Mouse (Mus musculus): ENCODE data around the gene Uso1. TPM values are rescaled to one million over a fixed set of nuclear protein-coding genes. Genes with fewer than 3 reads are reported as not detected.

The Uso1 gene
- polyA plus RNA-seq, 1 experiment from 2014 or later, result 36.6 TPM

GRCm38 (mm10) chr5:92110818-92111355 lies 26.9 kb upstream of the Uso1 start:
- no peak overlapping the region for H3K4me3 ChIP-seq
- H3K36me3 ChIP-seq, result no peaks in the 10 kb centered on the region
- H3K4me1 ChIP-seq (replicated peaks), result peaks cover 14% of the 10 kb centered on the region
- H3K27me3 ChIP-seq (ENCODE audit: insufficient read depth, poor library complexity, severe bottlenecking), result no peaks in the 10 kb centered on the region
- H3K27ac ChIP-seq, result no peak overlapping the region
- 88% methylated on average over 5 of the region's 5 CpGs for WGBS
- no peaks in the 10 kb centered on the region for H3K9me3 ChIP-seq
- no peak for DNase-seq (ENCODE audit: low spot score)

DNA sequence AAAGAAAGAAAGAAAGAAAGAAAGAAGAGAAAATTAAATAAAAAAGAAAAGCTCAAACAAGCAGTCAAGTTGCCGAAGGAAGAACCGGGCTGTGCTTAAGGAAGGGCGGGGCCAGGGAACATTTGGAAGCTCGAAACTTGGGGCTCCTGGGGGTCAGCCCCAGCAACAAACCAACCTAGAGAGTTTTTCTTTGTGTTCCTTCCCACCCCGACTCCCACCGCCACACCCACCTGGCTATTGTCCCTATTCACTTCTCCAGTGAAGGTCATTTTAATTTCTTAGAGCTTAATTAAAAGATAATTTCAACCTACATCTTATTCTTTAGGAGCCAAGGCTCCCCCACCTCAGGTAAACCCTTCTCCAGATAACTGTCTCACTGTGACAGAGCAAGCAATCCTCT lies 25.6 kb upstream of the Uso1 start:
- Histone ChIP-seq H3K27me3 (ENCODE audit: insufficient read depth, poor library complexity, severe bottlenecking) (no peaks in the 10 kb centered on the region), H3K4me3 (peak overlapping the region; percentile 35), H3K4me1 (replicated peaks) (peaks cover 10% of the 10 kb centered on the region), H3K27ac (no peak overlapping the region), H3K36me3 (no peaks in the 10 kb centered on the region), H3K9me3 (no peaks in the 10 kb centered on the region)
- WGBS, result 9% methylated on average over 6 of the region's 6 CpGs
- DNase-seq (ENCODE audit: low spot score), result no peak

DNA sequence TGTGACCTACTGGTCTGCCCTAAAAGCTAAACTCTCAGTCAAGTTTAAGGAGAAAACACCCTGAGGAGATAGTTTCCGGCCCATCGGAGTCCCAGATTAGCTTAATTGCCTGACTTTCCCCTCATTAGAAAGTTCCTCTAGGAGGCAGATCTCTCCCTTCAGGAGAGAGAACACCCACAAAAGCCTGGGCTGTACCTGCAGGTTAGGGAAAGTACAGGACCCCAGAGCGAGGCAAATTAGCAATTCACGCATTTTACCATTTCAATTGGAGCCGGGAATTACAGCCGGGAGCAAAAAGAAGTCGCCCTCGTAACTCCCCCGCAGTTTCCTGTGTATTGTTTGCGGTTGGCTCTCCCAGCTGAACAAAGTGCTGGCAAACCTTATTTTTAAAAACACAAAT lies 25.2 kb upstream of the Uso1 start:
- Histone ChIP-seq H3K27ac (no peak overlapping the region), H3K9me3 (no peaks in the 10 kb centered on the region), H3K27me3 (ENCODE audit: insufficient read depth, poor library complexity, severe bottlenecking) (no peaks in the 10 kb centered on the region), H3K4me1 (replicated peaks) (peaks cover 10% of the 10 kb centered on the region), H3K36me3 (no peaks in the 10 kb centered on the region), H3K4me3 (peak overlapping the region; percentile 35)
- WGBS, result 2% methylated on average over 10 of the region's 10 CpGs
- DNase-seq (ENCODE audit: low spot score), result no peak

DNA sequence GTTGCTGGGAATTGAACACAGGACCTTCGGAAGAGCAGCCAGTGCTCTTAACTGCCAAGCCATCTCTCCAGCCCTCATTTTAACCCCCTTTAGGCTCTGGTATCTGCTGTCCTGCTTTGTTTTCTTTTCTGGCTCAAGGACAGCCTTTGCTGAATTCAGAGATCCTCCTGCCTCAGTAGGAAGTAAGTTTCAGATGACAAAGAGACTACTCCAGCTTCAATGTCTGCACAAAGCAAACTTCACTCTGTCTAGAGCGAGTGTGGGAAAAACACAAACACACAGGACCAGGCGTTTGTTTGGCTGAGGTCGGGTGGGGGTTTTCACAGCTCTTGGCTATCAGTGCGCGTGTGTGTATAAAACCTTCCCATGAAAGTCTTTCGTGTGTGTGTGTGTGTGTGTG lies 24.3 kb upstream of the Uso1 start:
- no peak for DNase-seq (ENCODE audit: low spot score)
- no peak overlapping the region for H3K27ac ChIP-seq
- H3K36me3 ChIP-seq, result no peaks in the 10 kb centered on the region
- H3K4me3 ChIP-seq, result no peak overlapping the region
- H3K4me1 ChIP-seq (replicated peaks), result peaks cover 10% of the 10 kb centered on the region
- no peaks in the 10 kb centered on the region for H3K9me3 ChIP-seq
- WGBS, result 87% methylated on average over 7 of the region's 7 CpGs
- no peaks in the 10 kb centered on the region for H3K27me3 ChIP-seq (ENCODE audit: insufficient read depth, poor library complexity, severe bottlenecking)

- Histone ChIP-seq H3K36me3 (no peaks in the 10 kb centered on the region), H3K9me3 (no peaks in the 10 kb centered on the region), H3K4me1 (replicated peaks) (peaks cover 10% of the 10 kb centered on the region), H3K4me3 (no peak overlapping the region), H3K27ac (no peak overlapping the region), H3K27me3 (ENCODE audit: insufficient read depth, poor library complexity, severe bottlenecking) (no peaks in the 10 kb centered on the region)
- no peak for DNase-seq (ENCODE audit: low spot score)
- 88% methylated on average over 6 of the region's 6 CpGs for WGBS
These were observed 23.5 kb upstream of the Uso1 start for GRCm38 (mm10) chr5:92114223-92114622.

DNA sequence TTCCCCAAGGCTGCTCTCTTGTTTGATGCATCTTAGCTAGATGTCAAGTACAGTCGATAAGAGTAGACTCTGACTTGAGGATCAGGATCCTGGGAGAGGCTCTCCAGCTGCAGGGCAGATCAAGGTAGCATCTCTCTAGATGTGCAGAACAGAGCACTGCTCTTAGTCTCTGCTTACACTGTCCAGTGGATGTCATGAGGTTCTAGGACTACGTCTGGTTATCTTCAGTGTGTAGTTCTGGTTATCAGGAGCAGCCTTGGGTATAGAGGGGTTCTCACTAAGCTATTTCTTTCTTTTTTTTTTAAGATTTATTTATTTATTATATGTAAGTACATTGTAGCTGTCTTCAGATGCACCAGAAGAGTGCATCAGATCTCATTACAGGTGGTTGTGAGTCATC lies 22.8 kb upstream of the Uso1 start:
- Histone ChIP-seq H3K27ac (no peak overlapping the region), H3K4me3 (no peak overlapping the region)
- 92% methylated on average over 2 of the region's 2 CpGs for WGBS

GRCm38 (mm10) chr5:92117823-92118403 lies 19.8 kb upstream of the Uso1 start:
- H3K9me3 ChIP-seq, result no peaks in the 10 kb centered on the region
- peak; percentile 50 for DNase-seq (ENCODE audit: low spot score)
- 60% methylated on average over 12 of the region's 12 CpGs for WGBS

More for the DNA sequence above, 22.8 kb upstream of the Uso1 start:
- Histone ChIP-seq H3K27me3 (ENCODE audit: insufficient read depth, poor library complexity, severe bottlenecking) (no peaks in the 10 kb centered on the region), H3K36me3 (no peaks in the 10 kb centered on the region), H3K9me3 (no peaks in the 10 kb centered on the region), H3K4me1 (replicated peaks) (peaks cover 10% of the 10 kb centered on the region)
- no peak for DNase-seq (ENCODE audit: low spot score)

GRCm38 (mm10) chr5:92121636-92122035 lies 16.1 kb upstream of the Uso1 start:
- DNase-seq (ENCODE audit: low spot score), result no peak
- Histone ChIP-seq H3K9me3 (no peaks in the 10 kb centered on the region), H3K27ac (no peak overlapping the region), H3K4me3 (no peak overlapping the region), H3K4me1 (replicated peaks) (no peaks in the 10 kb centered on the region), H3K36me3 (peaks cover 14% of the 10 kb centered on the region), H3K27me3 (ENCODE audit: insufficient read depth, poor library complexity, severe bottlenecking) (no peaks in the 10 kb centered on the region)
- 89% methylated on average over 4 of the region's 4 CpGs for WGBS

More at GRCm38 (mm10) chr5:92117823-92118403, 19.8 kb upstream of the Uso1 start:
- Histone ChIP-seq H3K4me3 (no peak overlapping the region), H3K27me3 (ENCODE audit: insufficient read depth, poor library complexity, severe bottlenecking) (no peaks in the 10 kb centered on the region), H3K4me1 (replicated peaks) (peaks cover under 1% of the 10 kb centered on the region), H3K27ac (no peak overlapping the region), H3K36me3 (0 out of 2 replicates have a peak, but pooled peaks cover 3% of the 10 kb centered on the region)

- 94% methylated on average over 3 of the region's 3 CpGs for WGBS
These were observed 12.3 kb upstream of the Uso1 start for GRCm38 (mm10) chr5:92125446-92125845.

DNA sequence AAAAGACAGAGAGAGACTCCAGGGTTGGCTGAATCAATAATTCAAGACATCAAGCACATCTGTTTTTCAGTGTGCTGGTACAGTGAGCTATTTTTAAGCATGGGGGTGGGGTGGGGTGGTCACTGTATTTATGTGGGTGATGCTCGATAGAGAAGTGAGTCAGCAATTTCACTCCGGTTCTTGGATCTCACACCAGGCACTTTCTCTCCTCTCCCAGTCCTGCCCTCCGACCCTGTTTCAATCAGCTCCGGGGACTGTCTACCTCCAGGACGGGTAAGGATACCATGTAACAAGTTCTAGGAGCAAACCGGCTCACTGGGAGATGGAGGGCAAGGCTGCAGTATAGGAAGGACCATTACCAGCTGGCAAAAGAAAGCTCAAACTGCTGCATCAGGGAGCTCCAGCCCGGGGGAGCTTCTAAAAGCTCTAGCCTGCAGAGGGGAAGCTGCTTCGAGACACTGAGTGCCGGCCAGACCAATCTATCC lies 10.6 kb upstream of the Uso1 start:
- Histone ChIP-seq H3K4me3 (0 out of 2 replicates have a peak overlapping the region, but pooled peaks have one; percentile 13), H3K27me3 (ENCODE audit: insufficient read depth, poor library complexity, severe bottlenecking) (no peaks in the 10 kb centered on the region), H3K27ac (peak overlapping the region; percentile 59), H3K4me1 (replicated peaks) (peaks cover 12% of the 10 kb centered on the region), H3K36me3 (peaks cover 33% of the 10 kb centered on the region), H3K9me3 (peaks cover 3% of the 10 kb centered on the region; the same call in 1 of the 2 replicates)
- WGBS, result 72% methylated on average over 9 of the region's 9 CpGs
- no peak for DNase-seq (ENCODE audit: low spot score)

More at GRCm38 (mm10) chr5:92125446-92125845, 12.3 kb upstream of the Uso1 start:
- H3K9me3 ChIP-seq, result no peaks in the 10 kb centered on the region
- no peaks in the 10 kb centered on the region for H3K27me3 ChIP-seq (ENCODE audit: insufficient read depth, poor library complexity, severe bottlenecking)
- H3K4me1 ChIP-seq (replicated peaks), result peaks cover 12% of the 10 kb centered on the region
- peaks cover 18% of the 10 kb centered on the region for H3K36me3 ChIP-seq
- no peak overlapping the region for H3K27ac ChIP-seq
- no peak for DNase-seq (ENCODE audit: low spot score)
- no peak overlapping the region for H3K4me3 ChIP-seq

- Histone ChIP-seq H3K27ac (peak overlapping the region; percentile 59; the same call in 1 of the 2 replicates), H3K4me3 (0 out of 2 replicates have a peak overlapping the region, but pooled peaks have one; percentile 13), H3K36me3 (peaks cover 35% of the 10 kb centered on the region), H3K4me1 (replicated peaks) (peaks cover 12% of the 10 kb centered on the region), H3K27me3 (ENCODE audit: insufficient read depth, poor library complexity, severe bottlenecking) (no peaks in the 10 kb centered on the region), H3K9me3 (peaks cover 3% of the 10 kb centered on the region; the same call in 1 of the 2 replicates)
- WGBS, result 91% methylated on average over 10 of the region's 10 CpGs
- no peak for DNase-seq (ENCODE audit: low spot score)
These were observed 10.0 kb upstream of the Uso1 start for GRCm38 (mm10) chr5:92127751-92128150.

DNA sequence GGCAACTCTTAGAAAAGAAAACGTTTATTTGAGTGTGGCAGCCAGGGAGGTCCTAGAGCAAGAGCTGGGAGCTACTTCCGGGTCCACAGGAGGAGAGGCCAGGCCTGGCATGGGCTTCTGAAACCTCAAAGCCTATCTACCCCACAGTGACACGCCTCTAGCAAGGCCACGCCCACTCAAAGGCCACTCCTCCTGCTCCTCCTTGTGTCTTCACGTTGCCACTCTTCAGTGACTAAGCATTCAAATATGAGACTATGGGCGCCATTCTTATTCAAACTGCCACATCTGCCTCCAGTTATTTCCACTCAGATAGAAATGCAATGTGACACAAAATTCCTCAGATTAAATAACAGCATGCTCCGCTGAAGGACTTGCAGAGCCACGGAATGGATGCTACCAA lies 9.2 kb upstream of the Uso1 start:
- Histone ChIP-seq H3K9me3 (peaks cover 3% of the 10 kb centered on the region; the same call in 1 of the 2 replicates), H3K27ac (peak overlapping the region; percentile 54; the same call in 1 of the 2 replicates), H3K27me3 (ENCODE audit: insufficient read depth, poor library complexity, severe bottlenecking) (no peaks in the 10 kb centered on the region), H3K36me3 (peaks cover 37% of the 10 kb centered on the region), H3K4me1 (replicated peaks) (peaks cover 12% of the 10 kb centered on the region), H3K4me3 (peak overlapping the region; percentile 29)
- WGBS, result 12% methylated on average over 8 of the region's 8 CpGs
- peak; percentile 51 for DNase-seq (ENCODE audit: low spot score)

DNA sequence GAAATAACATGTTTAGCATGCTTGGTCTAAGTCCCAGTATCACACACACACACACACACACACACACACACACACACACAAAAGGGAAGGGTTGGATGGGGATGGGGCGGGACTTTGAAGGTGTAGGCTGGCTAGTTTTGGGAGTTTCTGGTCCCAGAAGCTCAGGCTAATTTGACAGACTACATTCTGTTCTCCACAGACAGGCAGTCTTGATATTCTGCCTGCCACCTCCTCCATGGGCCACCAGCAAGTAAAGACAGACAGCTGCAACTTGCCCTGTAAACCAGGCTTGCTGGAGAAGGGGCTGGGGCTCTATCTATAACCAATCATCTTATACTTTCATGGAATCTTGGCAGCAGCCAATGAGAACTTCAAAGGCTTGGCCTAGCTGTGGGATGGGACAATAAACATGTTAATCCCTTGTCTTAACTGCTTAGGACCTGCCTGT lies 8.4 kb upstream of the Uso1 start:
- Histone ChIP-seq H3K4me3 (no peak overlapping the region), H3K27me3 (ENCODE audit: insufficient read depth, poor library complexity, severe bottlenecking) (no peaks in the 10 kb centered on the region), H3K9me3 (peaks cover 3% of the 10 kb centered on the region; the same call in 1 of the 2 replicates), H3K36me3 (peaks cover 37% of the 10 kb centered on the region), H3K4me1 (replicated peaks) (peaks cover 12% of the 10 kb centered on the region), H3K27ac (no peak overlapping the region; the same call in 1 of the 2 replicates)
- 79% methylated on average over 1 of the region's 1 CpGs for WGBS
- DNase-seq (ENCODE audit: low spot score), result no peak

Measured in hindbrain, embryonic 10.5 days (tissue).